Mouse (Mus musculus) G1E (cell line): ENCODE data around the gene Dzip1l. TPM values are rescaled to one million over a fixed set of nuclear protein-coding genes. Genes with fewer than 3 reads are reported as not detected.

ENCODE experiments used
- ATAC-seq: 2 replicates; pipeline ENCODE4 v1.8.0; 2016; ENCODE audit warnings: mild to moderate bottlenecking; ENCODE audit not compliant: insufficient number of reproducible peaks, poor library complexity, low FRiP score, severe bottlenecking; ENCODE audit errors: extremely low read depth
- DNase-seq: peaks from one replicate; pipeline ENCODE4 v3.0.0; 2012; ENCODE audit warnings: low spot score
- H3K27me3 ChIP-seq: 2 replicates; pipeline ENCODE4 v1.6.1; 2012; ENCODE audit warnings: mild to moderate bottlenecking, low read length, inconsistent platforms; ENCODE audit not compliant: insufficient read depth
- H3K36me3 ChIP-seq: replicated peaks from 2 replicates; pipeline ENCODE3; 2012; ENCODE audit warnings: mild to moderate bottlenecking, inconsistent platforms
- H3K4me1 ChIP-seq: 2 replicates; pipeline ENCODE4 v1.6.1; 2012; ENCODE audit warnings: low read depth, low read length, inconsistent platforms, mixed read lengths; ENCODE audit not compliant: insufficient read depth
- H3K4me3 ChIP-seq: 2 replicates; pipeline ENCODE4 v1.5.1; 2012; ENCODE audit warnings: low read depth, mild to moderate bottlenecking, inconsistent platforms, low read length, moderate library complexity, mixed read lengths
- H3K9me3 ChIP-seq: replicated peaks from 2 replicates; pipeline ENCODE4 v1.6.1; 2012; ENCODE audit warnings: inconsistent platforms
- CTCF ChIP-seq: IDR thresholded peaks from 2 replicates; pipeline ENCODE4 v1.5.1; 2012; ENCODE audit warnings: low read depth, low read length, inconsistent platforms, mixed read lengths
- GATA1 ChIP-seq: IDR thresholded peaks from 2 replicates; pipeline ENCODE4 v1.6.1; 2012; ENCODE audit warnings: borderline replicate concordance, low read length, inconsistent platforms, mixed read lengths
- GATA2 ChIP-seq: IDR thresholded peaks from 2 replicates; pipeline ENCODE4 v1.6.1; 2012; ENCODE audit warnings: low read depth, low read length, inconsistent platforms, borderline replicate concordance
- POLR2AphosphoS5 ChIP-seq: IDR thresholded peaks from 2 replicates; pipeline ENCODE4 v1.6.1; 2012; ENCODE audit warnings: low read depth, low read length, inconsistent platforms; ENCODE audit not compliant: insufficient replicate concordance
- TAL1 ChIP-seq: conservative IDR thresholded peaks from 2 replicates; pipeline ENCODE4 v1.6.1; 2012; ENCODE audit warnings: low read depth, low read length, inconsistent platforms, mixed read lengths
- polyA plus RNA-seq: library from polyadenylated mRNA; stranded (reverse); fragments of >175 nt; gene quantifications from 2 replicates; pipeline ENCODE4 v1.2.3, GENCODE M21; 2012
- total RNA-seq, 2 experiments: library from RNA; stranded (forward) in 1 of 2; stranded (reverse) in 1 of 2; fragments of 200-1000 nt in 1 of 2; fragments of >200 nt in 1 of 2; fragmentation: Nextera tagmentation in 1 of 2; gene quantifications; 2 replicates each; pipeline ENCODE4 v1.2.3; 2014 to 2017

The Dzip1l gene
- total and polyA plus RNA-seq, 3 experiments, result 0.33 TPM; not detected in 2

DNA sequence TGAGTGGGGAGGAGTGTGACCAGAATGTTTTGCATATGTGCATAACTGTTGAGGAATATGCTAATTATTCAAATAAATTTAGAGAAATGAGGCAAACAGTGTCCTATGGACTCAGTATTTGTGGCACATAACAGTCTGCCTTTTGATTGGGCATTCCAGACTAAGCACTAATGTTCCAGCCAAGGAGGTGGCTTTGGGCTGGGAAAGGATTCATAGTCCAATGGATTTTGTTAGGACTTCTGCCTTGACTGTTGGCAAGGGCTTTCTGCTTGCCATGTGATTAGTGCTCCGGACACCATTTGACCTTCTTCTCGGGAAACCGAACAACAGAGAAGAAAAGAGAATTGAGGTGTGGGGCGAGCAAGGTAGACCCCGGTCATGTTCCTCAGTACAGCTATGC lies 60.5 kb downstream of the Dzip1l start:
- Histone ChIP-seq H3K27me3 (no peaks in the 10 kb centered on the region), H3K4me3 (no peak overlapping the region), H3K4me1 (no peaks in the 10 kb centered on the region), H3K9me3 (peaks cover 12% of the 10 kb centered on the region), H3K36me3 (no peaks in the 10 kb centered on the region)
- ATAC-seq (no peak), DNase-seq (no peak)
- no peak for TF ChIP-seq GATA2
- no peak for TF ChIP-seq POLR2AphosphoS5
- TF ChIP-seq TAL1, result no peak
- no peak for TF ChIP-seq GATA1
- no peak for TF ChIP-seq CTCF

DNA sequence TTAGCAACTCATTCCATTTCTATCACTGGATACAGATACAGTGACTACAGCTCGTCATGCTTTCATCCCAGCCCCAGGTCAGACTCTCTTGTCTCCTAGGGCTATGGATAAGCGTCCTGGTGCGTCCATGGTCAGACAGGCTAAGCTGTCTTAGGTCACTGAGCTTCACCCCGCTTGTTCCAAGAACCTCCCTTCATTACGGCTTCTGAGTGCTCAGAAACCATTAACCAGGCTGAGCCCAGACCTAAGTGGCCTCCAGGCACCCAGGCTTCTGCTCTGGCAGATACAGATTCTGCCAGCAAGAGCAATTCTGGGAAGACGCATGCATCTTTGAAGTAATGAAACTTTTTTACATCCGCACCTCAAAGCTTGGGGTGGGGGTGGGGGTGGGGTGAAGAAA lies 61.1 kb downstream of the Dzip1l start:
- Histone ChIP-seq H3K36me3 (no peaks in the 10 kb centered on the region), H3K27me3 (no peaks in the 10 kb centered on the region), H3K9me3 (peaks cover 14% of the 10 kb centered on the region), H3K4me3 (no peak overlapping the region), H3K4me1 (no peaks in the 10 kb centered on the region)
- DNase-seq (no peak), ATAC-seq (no peak)
- TF ChIP-seq GATA2 (no peak), TAL1 (no peak), CTCF (no peak), POLR2AphosphoS5 (no peak)

- DNase-seq, result no peak
- no peak for ATAC-seq
- Histone ChIP-seq H3K9me3 (peaks cover 21% of the 10 kb centered on the region), H3K27me3 (no peaks in the 10 kb centered on the region), H3K36me3 (no peaks in the 10 kb centered on the region), H3K4me3 (no peak overlapping the region), H3K4me1 (no peaks in the 10 kb centered on the region)
- no peak for TF ChIP-seq CTCF
- no peak for TF ChIP-seq GATA2
- no peak for TF ChIP-seq TAL1
- TF ChIP-seq GATA1, result no peak
- TF ChIP-seq POLR2AphosphoS5, result no peak
These were observed 65.7 kb downstream of the Dzip1l start for GRCm38 (mm10) chr9:99694961-99695360.

- Histone ChIP-seq H3K27me3 (no peaks in the 10 kb centered on the region), H3K4me1 (no peaks in the 10 kb centered on the region), H3K9me3 (peaks cover 9% of the 10 kb centered on the region), H3K4me3 (no peak overlapping the region), H3K36me3 (no peaks in the 10 kb centered on the region)
- DNase-seq (no peak), ATAC-seq (no peak)
- TF ChIP-seq GATA2 (no peak), TAL1 (no peak), POLR2AphosphoS5 (no peak), GATA1 (no peak), CTCF (no peak)
These were observed 70.6 kb downstream of the Dzip1l start for GRCm38 (mm10) chr9:99699752-99700389.

GRCm38 (mm10) chr9:99701187-99701586 lies 71.9 kb downstream of the Dzip1l start:
- H3K27me3 ChIP-seq, result no peaks in the 10 kb centered on the region
- DNase-seq (no peak), ATAC-seq (no peak)
- no peaks in the 10 kb centered on the region for H3K36me3 ChIP-seq
- TF ChIP-seq GATA2 (no peak), TAL1 (no peak), CTCF (no peak), POLR2AphosphoS5 (no peak), GATA1 (no peak)
- H3K4me3 ChIP-seq, result no peak overlapping the region
- H3K4me1 ChIP-seq, result no peaks in the 10 kb centered on the region
- peaks cover 13% of the 10 kb centered on the region for H3K9me3 ChIP-seq

DNA sequence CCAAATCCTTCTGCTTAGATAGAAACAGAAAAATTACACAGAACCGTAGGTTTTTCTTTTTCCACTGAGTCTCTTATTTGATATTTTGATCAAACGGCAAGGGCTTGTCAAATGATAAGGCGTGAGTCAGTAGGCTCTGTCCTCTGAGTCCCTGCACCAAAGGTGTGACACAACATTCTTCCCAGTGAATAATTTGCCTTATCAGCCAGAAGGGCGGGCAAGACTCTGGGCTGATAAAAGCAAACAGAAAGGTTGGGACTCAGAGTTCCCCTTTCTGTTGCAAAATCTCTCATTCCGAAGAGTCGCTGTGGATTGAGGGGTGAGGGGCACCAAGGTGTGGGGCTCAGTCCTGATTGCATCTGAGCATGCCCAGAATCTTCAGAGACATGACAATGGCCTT lies 72.9 kb downstream of the Dzip1l start:
- TF ChIP-seq GATA2 (no peak), TAL1 (no peak), POLR2AphosphoS5 (no peak), CTCF (no peak), GATA1 (no peak)
- Histone ChIP-seq H3K27me3 (no peaks in the 10 kb centered on the region), H3K9me3 (peaks cover 15% of the 10 kb centered on the region), H3K4me1 (no peaks in the 10 kb centered on the region), H3K4me3 (no peak overlapping the region), H3K36me3 (no peaks in the 10 kb centered on the region)
- ATAC-seq (no peak), DNase-seq (no peak)

DNA sequence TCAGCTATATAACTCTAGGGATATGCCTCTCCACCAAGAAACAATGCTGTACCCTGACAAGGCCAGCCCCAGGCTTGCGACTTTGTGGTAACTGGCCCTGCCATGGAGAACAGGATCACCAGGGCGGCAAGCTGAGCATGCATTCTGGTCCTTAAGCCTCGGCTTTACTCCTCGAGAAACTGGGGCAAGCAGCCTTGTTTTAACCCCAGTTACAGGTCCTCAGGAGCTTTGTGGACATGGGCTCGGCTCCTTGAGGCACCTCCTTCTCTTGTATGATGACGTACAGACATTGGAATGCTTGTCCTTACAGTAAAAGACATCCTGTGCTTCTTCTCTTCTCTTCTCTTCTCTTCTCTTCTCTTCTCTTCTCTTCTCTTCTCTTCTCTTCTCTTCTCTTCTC lies 74.4 kb downstream of the Dzip1l start:
- H3K4me1 ChIP-seq, result no peaks in the 10 kb centered on the region
- ATAC-seq (no peak), DNase-seq (no peak)
- no peaks in the 10 kb centered on the region for H3K36me3 ChIP-seq
- no peaks in the 10 kb centered on the region for H3K27me3 ChIP-seq
- H3K9me3 ChIP-seq, result peaks cover 14% of the 10 kb centered on the region
- no peak overlapping the region for H3K4me3 ChIP-seq
- TF ChIP-seq POLR2AphosphoS5, result no peak
- no peak for TF ChIP-seq GATA1
- TF ChIP-seq TAL1, result no peak
- TF ChIP-seq GATA2, result no peak
- TF ChIP-seq CTCF, result no peak
